Mouse (Mus musculus) forebrain, embryonic 16.5 days (tissue): ENCODE measurements at regions not wholly inside any gene's neighbourhood (a gene's known extent, or its start where the extent isn't known, plus 50 kb on each side); places are given as distances from the start of the nearest gene placed in this dataset. TPM values are rescaled to one million over a fixed set of nuclear protein-coding genes. Genes with fewer than 3 reads are reported as not detected.

Experiments used
- ATAC-seq: fragments of 200-750 bp; cut with Nextera tagmentation; 2 replicates; pipeline ENCODE4 v1.8.0; 2017; ENCODE audit warnings: mild to moderate bottlenecking, moderate library complexity
- H3K27ac ChIP-seq: fragments of 300-500 bp; sonication (generic); 2 replicates; pipeline ENCODE4 v1.5.1; 2014; ENCODE audit warnings: low read length, control low read depth
- H3K27me3 ChIP-seq: fragments of 300-500 bp; sonication (generic); replicated peaks from 2 replicates; pipeline ENCODE4 v1.6.1; 2014; ENCODE audit warnings: low read length; ENCODE audit not compliant: control insufficient read depth, insufficient read depth
- H3K36me3 ChIP-seq: fragments of 300-500 bp; sonication (generic); 2 replicates; pipeline ENCODE4 v1.6.1; 2014; ENCODE audit not compliant: control insufficient read depth, insufficient read depth
- H3K4me1 ChIP-seq: fragments of 300-500 bp; sonication (generic); replicated peaks from 2 replicates; pipeline ENCODE4 v1.6.1; 2014; ENCODE audit warnings: low read length; ENCODE audit not compliant: control insufficient read depth, insufficient read depth
- H3K4me2 ChIP-seq: fragments of 300-500 bp; sonication (generic); 2 replicates; pipeline ENCODE4 v1.6.1; 2014; ENCODE audit warnings: mild to moderate bottlenecking, low read length, control low read depth
- H3K4me3 ChIP-seq: fragments of 300-500 bp; sonication (generic); replicated peaks from 2 replicates; pipeline ENCODE4 v1.5.1; 2014; ENCODE audit warnings: mild to moderate bottlenecking, low read length, control low read depth
- H3K9ac ChIP-seq: fragments of 300-500 bp; sonication (generic); replicated peaks from 2 replicates; pipeline ENCODE4 v1.6.1; 2014; ENCODE audit warnings: low read depth, low read length, control low read depth
- H3K9me3 ChIP-seq: fragments of 300-500 bp; sonication (generic); 2 replicates; pipeline ENCODE4 v1.6.1; 2016; ENCODE audit warnings: low read length; ENCODE audit not compliant: control insufficient read depth
- WGBS: fragments of 180-500 bp; shearing (Covaris S2); extraction: QIAGEN DNeasy Blood & Tissue Kit; methylation state at CpG from one replicate; pipeline ENCODE4 v1.1.7; 2014; 5-methylcytosine and 5-hydroxymethylcytosine counted together
- microRNA counts: library from miRNA; unstranded; fragments of <30 nt; microRNA quantifications from one replicate; lab custom pipeline; 2016
- microRNA-seq: library from miRNA; unstranded; fragments of <30 nt; microRNA quantifications from one replicate; pipeline ENCODE4, GENCODE M21; 2017

DNA sequence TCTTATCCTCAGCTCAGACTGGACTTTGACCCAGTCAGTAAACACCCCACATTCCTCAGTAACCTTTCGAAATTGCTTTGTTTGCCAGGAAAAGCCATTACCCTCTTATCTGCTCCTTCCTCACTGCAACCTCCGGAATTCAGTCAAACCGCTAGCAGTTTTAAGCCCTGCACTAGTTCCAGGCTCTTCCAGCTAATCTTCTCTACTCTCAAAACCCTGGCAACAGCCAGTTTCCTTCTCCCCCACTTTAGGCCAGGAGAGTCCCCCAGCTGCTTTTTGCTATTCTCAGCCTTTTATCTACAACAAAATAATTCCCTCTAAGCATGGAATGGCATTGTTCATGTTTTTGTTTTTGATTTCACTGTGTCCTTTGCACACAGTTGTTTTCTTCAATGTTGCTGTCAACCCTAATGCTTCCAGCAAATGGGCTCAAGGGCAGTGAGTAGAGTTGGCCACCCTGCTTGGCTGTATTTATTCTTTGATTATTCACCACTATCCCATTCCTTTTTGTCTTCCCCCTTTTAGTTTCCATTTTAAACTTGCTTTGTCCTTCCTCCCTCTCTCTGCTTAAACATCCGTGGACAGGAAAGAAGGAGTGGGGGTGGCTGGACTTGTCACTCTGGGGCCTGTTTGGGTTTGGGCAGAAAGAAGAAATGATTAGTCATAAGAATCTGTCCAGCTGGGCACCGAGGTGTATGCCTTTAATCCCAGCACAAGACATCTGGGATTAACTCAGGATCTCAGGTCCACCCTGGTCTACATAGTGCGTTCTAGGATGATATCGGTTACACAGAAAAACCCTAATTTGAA, 73.5 kb upstream of the Zcchc13 start:
- Histone ChIP-seq H3K9ac (no peak overlapping the region), H3K27ac (peak overlapping the region; percentile 33; the same call in 1 of the 2 replicates), H3K27me3 (no peaks in the 10 kb centered on the region), H3K4me3 (no peak overlapping the region), H3K4me1 (peaks cover 16% of the 10 kb centered on the region), H3K36me3 (no peaks in the 10 kb centered on the region), H3K4me2 (no peak overlapping the region), H3K9me3 (no peaks in the 10 kb centered on the region)
- 36% methylated on average over 7 of the region's 7 CpGs for WGBS
- ATAC-seq: no peak

DNA sequence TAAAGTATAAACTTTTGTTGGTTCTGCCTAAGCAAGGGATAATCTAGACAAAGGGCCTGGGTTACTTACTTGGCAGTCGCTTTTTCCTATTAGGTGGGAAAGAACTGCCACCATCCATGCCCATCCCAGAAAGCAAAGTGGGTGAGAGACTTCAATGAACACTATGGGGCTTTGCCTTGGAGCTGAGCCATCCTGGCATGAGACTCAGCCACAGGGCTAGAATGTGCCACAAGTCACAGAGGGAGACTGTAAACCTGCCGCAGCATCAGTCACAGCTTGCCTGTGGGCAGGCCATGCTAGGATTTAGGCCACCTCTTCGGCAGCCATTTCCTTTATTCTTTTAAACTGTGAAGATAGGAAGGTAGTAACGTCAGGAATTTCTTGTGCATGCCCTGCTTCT, 72.9 kb upstream of the Zcchc13 start:
- H3K9ac ChIP-seq: no peak overlapping the region
- 45% methylated on average over 4 of the region's 4 CpGs for WGBS
- H3K4me1 ChIP-seq: peaks cover 16% of the 10 kb centered on the region
- H3K4me3 ChIP-seq: no peak overlapping the region
- no peaks in the 10 kb centered on the region for H3K27me3 ChIP-seq
- 0 out of 2 replicates have a peak overlapping the region, but pooled peaks have one; percentile 33 for H3K27ac ChIP-seq
- no peak for ATAC-seq
- no peak overlapping the region for H3K4me2 ChIP-seq
- no peaks in the 10 kb centered on the region for H3K9me3 ChIP-seq
- no peaks in the 10 kb centered on the region for H3K36me3 ChIP-seq

DNA sequence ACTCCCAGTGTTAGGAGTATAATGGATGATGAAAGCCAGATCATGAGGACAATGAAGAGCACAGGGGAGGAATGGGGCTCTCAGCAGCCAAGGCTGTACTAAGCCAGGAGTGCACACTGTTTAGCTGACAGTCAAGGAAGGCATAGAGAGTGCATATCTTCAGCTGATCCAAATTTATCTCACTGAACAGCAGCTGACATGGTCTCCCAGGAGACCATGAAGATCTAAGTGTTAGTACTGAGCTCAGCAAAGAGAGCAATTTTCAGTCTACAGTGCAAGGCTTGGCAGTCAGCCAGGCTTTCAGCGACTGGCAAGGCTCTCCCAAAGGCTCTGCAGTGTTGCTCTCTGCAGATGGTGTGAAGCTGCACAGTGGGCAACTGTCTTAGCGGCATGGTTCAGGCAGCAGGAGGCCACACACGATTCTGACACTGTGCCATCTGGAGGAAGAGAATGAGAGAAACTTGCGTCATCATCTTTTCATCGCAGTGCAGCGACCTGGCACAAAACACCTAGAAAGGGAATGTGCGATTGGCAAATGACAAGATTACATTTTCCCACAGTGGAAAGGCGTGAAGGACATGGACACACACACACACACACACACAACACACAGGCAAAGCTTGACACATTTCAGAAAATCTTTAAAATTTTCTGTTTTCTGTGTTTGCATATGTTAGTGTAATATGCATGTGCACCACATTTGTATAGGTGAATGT, 66.7 kb upstream of the Zcchc13 start:
- Histone ChIP-seq H3K9me3 (no peaks in the 10 kb centered on the region), H3K4me3 (no peak overlapping the region), H3K9ac (no peak overlapping the region), H3K27ac (peak overlapping the region; percentile 87), H3K4me1 (peaks cover 19% of the 10 kb centered on the region), H3K36me3 (no peaks in the 10 kb centered on the region), H3K4me2 (no peak overlapping the region), H3K27me3 (no peaks in the 10 kb centered on the region)
- WGBS: 5% methylated on average over 8 of the region's 8 CpGs
- ATAC-seq: peak; percentile 98

DNA sequence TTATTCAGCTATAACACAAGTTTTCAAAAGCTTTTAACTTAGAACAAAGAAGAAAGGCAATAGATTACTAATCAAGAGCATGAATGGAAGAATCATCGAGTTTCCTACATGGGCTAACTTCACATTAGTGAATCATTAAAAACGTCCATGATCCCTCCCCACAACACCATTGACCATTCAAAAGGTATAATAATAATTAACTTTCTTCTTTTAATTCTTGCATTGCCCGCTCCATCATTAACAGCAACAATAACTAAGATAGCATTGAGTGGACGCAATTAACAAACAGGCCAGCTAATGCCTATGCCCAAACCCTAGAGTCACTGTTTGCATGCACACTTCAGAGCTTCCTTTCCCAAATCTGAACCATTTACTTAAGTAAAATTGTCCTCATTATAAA, 57.0 kb upstream of the Zcchc13 start:
- no peak overlapping the region for H3K4me3 ChIP-seq
- H3K9me3 ChIP-seq: no peaks in the 10 kb centered on the region
- WGBS: 72% methylated on average over 4 of the region's 4 CpGs
- no peaks in the 10 kb centered on the region for H3K27me3 ChIP-seq
- no peak overlapping the region for H3K27ac ChIP-seq
- no peaks in the 10 kb centered on the region for H3K36me3 ChIP-seq
- no peak for ATAC-seq
- H3K4me2 ChIP-seq: no peak overlapping the region
- no peaks in the 10 kb centered on the region for H3K4me1 ChIP-seq
- no peak overlapping the region for H3K9ac ChIP-seq

DNA sequence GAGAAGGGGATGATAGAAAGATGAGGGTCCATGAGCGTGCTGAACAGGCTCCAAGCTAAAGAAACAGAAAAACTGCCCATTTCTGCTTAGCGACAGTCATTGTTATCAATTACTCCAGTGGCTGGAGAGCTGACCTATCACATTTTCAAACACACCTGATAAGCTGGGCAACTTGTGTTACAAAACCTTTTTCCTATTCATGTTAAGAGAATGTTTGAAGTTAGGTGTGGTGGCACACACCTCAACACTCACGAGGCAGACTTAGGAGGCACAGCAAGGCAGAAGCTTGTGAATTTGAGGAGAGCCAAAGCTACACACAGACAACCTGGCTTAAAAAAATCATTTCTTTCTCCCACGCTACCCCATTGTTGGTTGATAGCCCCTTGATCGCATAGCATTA, 50.9 kb upstream of the Zcchc13 start:
- Histone ChIP-seq H3K36me3 (no peaks in the 10 kb centered on the region), H3K4me1 (no peaks in the 10 kb centered on the region), H3K4me3 (no peak overlapping the region), H3K9ac (no peak overlapping the region), H3K4me2 (no peak overlapping the region), H3K9me3 (no peaks in the 10 kb centered on the region), H3K27me3 (no peaks in the 10 kb centered on the region), H3K27ac (no peak overlapping the region)
- no peak for ATAC-seq
- 97% methylated on average over 5 of the region's 5 CpGs for WGBS

MicroRNAs encoded in the stretch of these regions (microRNA counts, 519-probe panel; counts per million panel counts)
- 3,135 counts per million, percentile 79 among the panel's probes with 10 or more counts for microRNA mmu-miR-374 (lab: Ali Mortazavi, UCI)
- microRNA mmu-miR-421 (lab: Ali Mortazavi, UCI): 2,376 counts per million, percentile 55 among the panel's probes with 10 or more counts

Small RNA genes lying in the stretch of these regions (microRNA-seq; reads per million reads assigned to microRNA genes)
- gene Mir374b: not detected
- not detected for gene Mir374c
- gene Mir421: 335 reads per million, percentile 69 among the genes with 10 or more reads in this experiment
